Mouse (Mus musculus): ENCODE measurements at regions not wholly inside any gene's neighbourhood (a gene's known extent, or its start where the extent isn't known, plus 50 kb on each side); places are given as distances from the start of the nearest gene placed in this dataset.

GRCm38 (mm10) chr2:167821186-167821585 is 110.7 kb upstream of the Ptpn1 start:
- DNase-seq (ENCODE audit: low spot score) = no peak

GRCm38 (mm10) chr2:167818799-167819198 is 113.1 kb upstream of the Ptpn1 start:
- no peak for DNase-seq (ENCODE audit: low spot score)

- DNase-seq (ENCODE audit: low spot score) = peak; percentile 13
Measured at GRCm38 (mm10) chr2:167817030-167817429, 114.8 kb upstream of the Ptpn1 start.

GRCm38 (mm10) chr2:167815123-167815522 is 116.7 kb upstream of the Ptpn1 start:
- no peak for DNase-seq (ENCODE audit: low spot score)

- DNase-seq (ENCODE audit: low spot score) = no peak
Measured at GRCm38 (mm10) chr2:167809256-167809655, 119.6 kb upstream of the Tmem189 start.

GRCm38 (mm10) chr2:167805629-167806304 is 116.1 kb upstream of the Tmem189 start:
- no peak for DNase-seq (ENCODE audit: low spot score)

- DNase-seq (ENCODE audit: low spot score) = no peak
Measured at GRCm38 (mm10) chr2:167804493-167805227, 115.0 kb upstream of the Tmem189 start.

- no peak for DNase-seq (ENCODE audit: low spot score)
Measured at GRCm38 (mm10) chr2:167802494-167802893, 112.9 kb upstream of the Tmem189 start.

GRCm38 (mm10) chr2:167801389-167801788 is 111.8 kb upstream of the Tmem189 start:
- no peak for DNase-seq (ENCODE audit: low spot score)

- DNase-seq (ENCODE audit: low spot score) = no peak
Measured at GRCm38 (mm10) chr2:167800648-167801245, 111.1 kb upstream of the Tmem189 start.

- DNase-seq (ENCODE audit: low spot score) = peak; percentile 70
Measured at GRCm38 (mm10) chr2:167799629-167800387, 110.2 kb upstream of the Tmem189 start.

- DNase-seq (ENCODE audit: low spot score) = no peak
Measured at GRCm38 (mm10) chr2:167798969-167799513, 109.4 kb upstream of the Tmem189 start.

- DNase-seq (ENCODE audit: low spot score) = no peak
Measured at GRCm38 (mm10) chr2:167798076-167798782, 108.6 kb upstream of the Tmem189 start.

GRCm38 (mm10) chr2:167795491-167795890 is 105.9 kb upstream of the Tmem189 start:
- no peak for DNase-seq (ENCODE audit: low spot score)

- DNase-seq (ENCODE audit: low spot score) = no peak
Measured at GRCm38 (mm10) chr2:167793916-167794315, 104.3 kb upstream of the Tmem189 start.

- DNase-seq (ENCODE audit: low spot score) = no peak
Measured at GRCm38 (mm10) chr2:167792753-167793152, 103.1 kb upstream of the Tmem189 start.

GRCm38 (mm10) chr2:167792330-167792729 is 102.7 kb upstream of the Tmem189 start:
- DNase-seq (ENCODE audit: low spot score) = no peak

GRCm38 (mm10) chr2:167789471-167789923 is 99.9 kb upstream of the Tmem189 start:
- peak; percentile 58 for DNase-seq (ENCODE audit: low spot score)

GRCm38 (mm10) chr2:167786951-167787350 is 97.3 kb upstream of the Tmem189 start:
- DNase-seq (ENCODE audit: low spot score) = no peak

GRCm38 (mm10) chr2:167784353-167784752 is 94.7 kb upstream of the Tmem189 start:
- DNase-seq (ENCODE audit: low spot score) = no peak

- no peak for DNase-seq (ENCODE audit: low spot score)
Measured at GRCm38 (mm10) chr2:167783374-167783773, 93.8 kb upstream of the Tmem189 start.

Data from MN1 (cell line).